Mouse (Mus musculus): Measurements from ENCODE around the gene Ttc12.

Gene Ttc12

GRCm38 (mm10) chr9:49485892-49486311 lies at the start of gene Ttc12:
TSS of gene Ttc12 (minus strand) at chr9:49486225.
- DNase-seq (ENCODE audit: low spot score in 2 of 2) = peak; percentile 82 to 88

DNA sequence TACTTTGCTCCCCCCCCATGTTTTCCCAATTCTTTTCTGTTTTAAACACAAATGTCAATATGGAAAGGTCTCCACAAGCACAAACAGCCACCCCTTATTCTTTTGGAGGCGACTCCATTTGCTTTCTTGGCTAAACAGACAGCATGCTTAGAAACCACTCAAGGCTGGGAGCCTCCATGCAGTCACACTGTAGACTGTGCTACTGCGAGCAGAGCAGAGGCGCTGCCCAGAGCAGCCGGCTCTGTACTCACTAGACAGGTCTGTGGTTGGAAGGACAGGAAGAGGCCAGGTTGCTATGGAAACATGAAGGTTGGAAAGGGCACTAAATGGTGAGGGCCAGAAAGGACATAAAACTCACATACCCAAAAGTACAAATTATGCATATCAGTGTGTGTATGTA lies 48.9 kb upstream of the Ttc12 start:
- no peak for DNase-seq (ENCODE audit: low spot score in 2 of 2)

DNA sequence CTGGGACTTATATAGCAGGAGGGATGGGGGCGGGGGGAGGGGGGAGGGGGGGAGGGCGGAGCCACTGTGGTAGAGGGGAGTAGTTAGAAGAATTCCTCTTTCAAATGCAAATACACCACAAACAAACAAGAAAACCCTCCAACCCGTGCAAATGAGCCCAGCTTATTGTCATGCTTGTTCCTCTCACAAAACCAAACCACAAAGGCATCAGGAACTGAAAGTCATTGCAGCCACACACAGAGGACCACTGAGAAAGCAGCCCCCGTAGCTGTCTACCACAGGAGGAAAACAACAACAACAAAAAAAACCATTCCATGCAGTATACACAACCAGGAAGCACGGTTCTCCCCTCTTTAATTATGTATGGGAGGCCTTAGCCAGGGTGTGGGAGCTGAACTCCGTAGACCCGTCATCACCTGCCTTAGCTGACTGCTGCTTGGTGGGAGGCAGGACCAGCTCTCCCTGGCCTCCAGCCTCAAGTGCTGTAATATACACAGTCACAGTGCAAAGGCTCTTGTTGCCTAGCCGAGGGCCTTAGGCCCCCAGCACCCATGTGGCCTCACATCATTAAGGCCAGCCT lies 48.0 kb upstream of the Ttc12 start:
- DNase-seq (ENCODE audit: low spot score in 2 of 2) = no peak

DNA sequence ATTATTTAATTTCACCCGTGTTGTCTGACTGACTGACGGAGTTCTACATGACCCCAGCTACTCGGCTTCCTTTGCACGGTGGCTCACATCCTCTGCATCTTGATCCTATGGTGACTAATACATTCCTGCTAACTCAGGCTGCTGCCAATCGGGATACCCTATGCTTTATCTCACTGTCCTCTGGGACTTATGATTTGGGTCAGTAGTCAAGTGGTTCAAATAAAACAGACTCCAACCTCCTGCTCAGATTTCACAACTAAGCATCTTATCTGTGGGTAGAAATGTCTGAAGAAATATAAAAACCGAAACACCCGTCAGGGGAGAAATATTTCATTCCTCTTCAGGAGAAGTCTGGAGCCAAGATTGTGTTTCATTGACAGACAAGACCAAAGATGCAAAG lies 47.4 kb upstream of the Ttc12 start:
- no peak for DNase-seq (ENCODE audit: low spot score in 2 of 2)

DNA sequence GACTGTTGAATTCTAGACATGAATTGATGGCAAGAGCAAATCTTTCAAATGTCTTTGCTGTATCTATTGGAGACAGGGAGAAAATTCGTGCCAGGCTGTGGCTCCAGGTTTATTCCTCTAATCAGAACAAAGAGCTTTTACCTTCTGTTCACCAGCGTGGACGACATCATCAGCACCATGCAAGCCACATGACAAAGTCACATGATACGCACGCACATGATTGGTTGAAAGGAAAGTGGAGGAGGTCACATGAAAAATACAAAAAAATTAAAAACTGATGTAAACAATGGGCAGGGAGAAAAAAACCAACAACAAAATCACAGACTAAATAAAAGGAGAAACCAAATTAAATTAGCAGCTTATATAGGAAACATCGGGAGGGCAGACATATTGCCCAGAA lies 45.8 kb upstream of the Ttc12 start:
- DNase-seq (ENCODE audit: low spot score in 2 of 2) = no peak

DNA sequence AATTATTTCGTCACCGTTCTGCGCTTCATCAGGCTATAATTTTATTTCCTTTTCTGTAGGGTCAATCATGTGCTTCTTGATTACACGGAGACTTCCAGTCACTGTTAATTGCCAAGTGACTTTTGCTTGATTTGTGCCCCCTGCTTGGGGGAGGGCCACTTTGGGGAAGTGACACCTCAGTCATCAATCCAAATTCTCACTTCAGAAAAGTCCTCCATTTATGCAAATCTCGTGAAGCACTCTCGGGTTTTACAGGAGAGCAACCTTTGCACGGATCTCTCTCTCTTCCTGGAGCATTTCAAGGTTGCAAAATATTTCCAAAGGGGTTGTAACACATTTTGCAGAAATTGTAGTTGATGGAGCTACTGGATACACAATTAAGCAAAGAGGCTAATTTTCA lies 45.2 kb upstream of the Ttc12 start:
- no peak for DNase-seq (ENCODE audit: low spot score in 2 of 2)

DNA sequence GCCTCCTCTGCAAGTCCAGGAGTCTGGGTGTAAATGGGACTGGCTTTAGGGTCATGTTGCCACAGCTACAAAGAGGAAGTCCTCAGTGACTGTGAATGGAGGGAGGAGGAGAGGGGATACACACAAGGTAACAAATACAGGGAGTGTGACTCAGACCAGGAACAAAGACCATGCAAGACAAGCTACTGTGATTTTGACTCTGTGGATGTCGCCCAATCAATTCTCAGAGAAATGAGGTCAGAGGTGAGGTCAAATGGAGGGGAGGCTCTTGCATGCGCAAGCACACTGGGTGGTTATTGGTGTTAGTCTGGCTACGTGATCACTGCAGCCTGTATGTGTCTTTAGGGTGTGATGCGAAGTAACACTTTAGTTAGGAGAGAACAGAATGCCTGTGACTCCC lies 44.7 kb upstream of the Ttc12 start:
- no peak for DNase-seq (ENCODE audit: low spot score in 2 of 2)

DNA sequence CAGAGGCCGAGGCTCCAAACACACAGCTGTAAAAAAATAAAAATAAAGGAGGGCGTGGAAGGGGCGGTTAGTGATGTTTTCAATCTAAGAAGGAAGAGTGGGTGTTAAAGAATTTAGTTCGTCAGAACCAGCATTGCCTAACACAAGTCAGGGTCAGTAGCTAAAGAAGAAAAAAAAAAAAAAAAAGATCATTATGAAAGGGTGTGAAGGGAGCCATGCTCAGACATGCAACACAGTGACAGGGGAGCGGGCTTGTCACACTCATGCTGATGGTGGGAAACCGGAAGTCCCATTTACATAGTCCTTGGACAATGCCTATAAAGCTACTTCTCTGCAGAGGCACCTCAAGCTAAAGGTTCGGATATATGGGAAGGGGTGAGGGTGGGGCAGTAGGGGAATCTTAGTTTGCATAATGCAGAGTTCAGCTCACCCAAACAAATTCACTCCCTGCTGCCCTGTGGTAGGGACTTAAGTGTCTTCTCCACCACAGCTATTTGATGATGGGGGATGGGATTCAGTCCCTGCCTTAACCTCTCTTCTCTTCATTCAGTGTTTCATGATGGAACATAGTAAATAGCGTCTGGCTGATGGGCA lies 43.4 kb upstream of the Ttc12 start:
- DNase-seq (ENCODE audit: low spot score in 2 of 2) = no peak

DNA sequence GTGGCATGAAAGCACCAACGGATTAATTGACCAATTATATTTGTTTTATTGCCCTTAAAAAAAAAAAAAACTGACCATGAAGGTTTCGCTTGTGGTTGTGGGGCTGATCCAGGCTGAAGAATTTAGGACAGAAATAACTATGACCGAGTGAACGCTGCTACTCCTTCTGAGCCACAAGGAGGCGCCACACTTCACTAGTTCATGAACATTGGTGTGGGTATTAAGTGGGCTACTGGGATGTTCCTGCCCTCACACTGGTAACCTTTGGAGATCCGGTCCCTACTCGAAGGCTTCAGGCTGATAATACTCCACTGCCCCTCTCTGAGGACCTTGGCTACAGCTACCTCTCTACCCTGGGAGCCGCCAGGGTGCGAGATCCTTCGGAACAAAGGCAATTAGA lies 42.9 kb upstream of the Ttc12 start:
- no peak for DNase-seq (ENCODE audit: low spot score in 2 of 2)

GRCm38 (mm10) chr9:49528026-49528425 lies 42.0 kb upstream of the Ttc12 start:
- DNase-seq (ENCODE audit: low spot score in 2 of 2) = no peak

- DNase-seq (ENCODE audit: low spot score in 2 of 2) = no peak
Observed at GRCm38 (mm10) chr9:49527340-49527739, 41.3 kb upstream of the Ttc12 start.

DNA sequence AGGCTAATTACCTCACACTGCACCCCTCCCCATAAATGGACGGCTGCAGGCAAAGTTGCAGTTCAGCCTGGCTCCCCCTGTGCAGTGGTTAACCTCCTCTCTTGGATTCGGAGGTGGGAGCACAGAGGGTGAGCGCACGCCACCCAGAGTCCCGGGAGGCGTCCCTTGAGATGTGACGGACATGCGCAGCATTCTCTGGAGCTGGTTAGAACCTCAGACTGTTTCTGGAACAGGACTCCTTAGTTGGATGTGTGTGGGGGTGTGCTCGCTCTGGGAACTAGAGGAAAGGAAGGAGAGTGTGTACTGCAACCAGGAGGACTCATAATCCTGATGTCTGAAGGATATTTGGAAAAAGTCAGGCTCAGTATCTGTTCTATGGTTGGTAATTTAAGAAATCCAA lies 38.7 kb upstream of the Ttc12 start:
- no peak for DNase-seq (ENCODE audit: low spot score in 2 of 2)

DNA sequence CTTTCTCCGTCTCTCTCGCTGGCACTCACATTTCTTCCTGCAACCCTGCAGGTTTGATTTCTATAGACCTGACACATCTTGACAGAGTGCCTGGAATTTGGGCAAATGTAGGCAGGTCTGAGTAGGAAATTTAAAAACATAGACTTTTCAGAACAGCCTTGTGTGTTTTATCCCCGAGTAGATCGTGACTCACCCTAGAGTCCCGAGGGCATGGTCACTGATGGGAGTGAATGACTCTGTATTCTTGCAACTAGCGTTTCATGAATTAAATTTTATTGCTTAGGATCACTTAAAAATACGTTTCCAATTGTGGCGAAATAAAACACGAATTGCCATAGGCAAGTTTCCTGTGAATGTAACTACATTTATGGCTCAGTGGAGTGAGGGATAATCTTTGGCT lies 37.9 kb upstream of the Ttc12 start:
- no peak for DNase-seq (ENCODE audit: low spot score in 2 of 2)

DNA sequence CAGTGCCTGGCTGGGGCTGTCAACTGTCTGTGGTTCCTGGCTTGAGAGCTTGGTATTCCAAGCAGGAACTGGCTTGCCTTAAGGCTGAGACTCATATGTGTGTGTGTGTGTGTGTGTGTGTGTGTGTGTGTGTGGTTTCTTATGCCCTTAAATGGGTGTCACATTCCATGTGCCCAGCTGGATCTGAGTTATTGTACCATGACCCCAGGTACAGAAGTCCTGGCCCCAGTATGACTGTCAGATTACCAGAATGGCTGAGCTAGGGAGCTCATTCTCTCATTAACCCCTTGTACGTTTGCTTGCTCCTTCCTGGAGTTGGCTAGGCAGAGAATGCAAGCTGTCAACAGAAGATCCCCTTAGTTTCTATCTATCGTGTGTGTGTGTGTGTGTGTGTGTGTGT lies 28.3 kb upstream of the Ttc12 start:
- no peak for DNase-seq (ENCODE audit: low spot score in 2 of 2)

DNA sequence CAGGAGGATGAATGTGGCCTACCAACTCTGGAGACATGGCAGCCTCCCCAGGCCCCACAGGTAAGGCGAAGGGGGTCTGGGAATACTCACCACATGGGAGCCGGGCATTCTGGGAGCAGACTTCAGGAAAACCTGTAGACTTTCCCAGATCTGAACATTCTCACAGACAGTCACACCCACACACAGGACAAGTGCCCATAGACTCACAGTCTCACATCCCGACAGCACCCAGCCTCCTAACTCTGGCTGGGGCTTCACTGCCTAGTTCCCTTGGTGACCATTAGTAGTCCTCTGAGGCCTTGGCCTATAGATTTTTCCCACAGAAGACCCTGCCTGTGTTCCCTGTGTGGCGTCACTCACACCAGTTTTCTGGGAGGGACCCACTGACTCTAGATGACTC lies 24.6 kb upstream of the Ttc12 start:
- DNase-seq (ENCODE audit: low spot score in 2 of 2) = no peak

GRCm38 (mm10) chr9:49509628-49510027 lies 23.6 kb upstream of the Ttc12 start:
- no peak for DNase-seq (ENCODE audit: low spot score in 2 of 2)

- no peak for DNase-seq (ENCODE audit: low spot score in 2 of 2)
Observed at GRCm38 (mm10) chr9:49509094-49509493, 23.1 kb upstream of the Ttc12 start.

GRCm38 (mm10) chr9:49507829-49508585 lies 22.0 kb upstream of the Ttc12 start:
- no peak for DNase-seq (ENCODE audit: low spot score in 2 of 2)

- no peak for DNase-seq (ENCODE audit: low spot score in 2 of 2)
Observed at GRCm38 (mm10) chr9:49504658-49505057, 18.6 kb upstream of the Ttc12 start.

DNA sequence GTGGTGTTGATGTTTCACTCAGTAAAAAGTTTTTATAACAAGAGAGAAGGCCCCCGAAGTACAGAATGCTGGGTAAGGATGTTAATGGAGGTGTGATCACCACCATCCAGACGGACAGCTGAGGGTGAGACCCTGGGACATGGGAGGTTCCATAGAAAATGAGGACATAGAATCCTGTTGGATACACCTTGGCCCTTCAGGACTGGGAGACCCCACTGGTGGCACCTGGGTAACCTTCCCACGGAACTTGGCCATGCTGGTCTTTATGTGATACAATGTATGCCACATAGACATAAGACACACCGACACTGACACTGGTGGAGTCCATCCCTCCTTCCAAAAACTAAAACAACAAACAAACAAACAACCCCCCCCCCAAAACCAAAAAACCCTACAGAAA lies 16.2 kb upstream of the Ttc12 start:
- DNase-seq (ENCODE audit: low spot score in 2 of 2) = no peak

DNA sequence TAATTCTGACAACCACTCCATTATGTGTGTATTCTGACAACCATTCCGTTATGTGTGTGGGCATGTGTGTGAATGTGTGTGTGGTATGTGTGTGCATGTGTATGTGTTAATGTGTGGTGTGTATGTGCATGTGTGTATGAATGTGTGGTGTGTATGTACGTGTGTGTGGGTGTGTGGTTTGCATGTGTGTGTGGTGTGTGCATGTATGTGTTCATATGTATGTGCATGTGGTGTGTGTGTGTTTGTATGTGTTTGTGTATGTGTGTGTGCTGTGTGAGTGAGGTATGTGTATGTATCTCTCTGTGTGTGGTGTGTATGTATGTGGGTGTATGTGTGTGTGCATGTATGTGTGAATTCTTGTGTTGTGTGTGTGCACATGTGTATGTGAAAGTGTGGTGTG lies 13.9 kb upstream of the Ttc12 start:
- DNase-seq (ENCODE audit: low spot score in 2 of 2) = no peak

DNA sequence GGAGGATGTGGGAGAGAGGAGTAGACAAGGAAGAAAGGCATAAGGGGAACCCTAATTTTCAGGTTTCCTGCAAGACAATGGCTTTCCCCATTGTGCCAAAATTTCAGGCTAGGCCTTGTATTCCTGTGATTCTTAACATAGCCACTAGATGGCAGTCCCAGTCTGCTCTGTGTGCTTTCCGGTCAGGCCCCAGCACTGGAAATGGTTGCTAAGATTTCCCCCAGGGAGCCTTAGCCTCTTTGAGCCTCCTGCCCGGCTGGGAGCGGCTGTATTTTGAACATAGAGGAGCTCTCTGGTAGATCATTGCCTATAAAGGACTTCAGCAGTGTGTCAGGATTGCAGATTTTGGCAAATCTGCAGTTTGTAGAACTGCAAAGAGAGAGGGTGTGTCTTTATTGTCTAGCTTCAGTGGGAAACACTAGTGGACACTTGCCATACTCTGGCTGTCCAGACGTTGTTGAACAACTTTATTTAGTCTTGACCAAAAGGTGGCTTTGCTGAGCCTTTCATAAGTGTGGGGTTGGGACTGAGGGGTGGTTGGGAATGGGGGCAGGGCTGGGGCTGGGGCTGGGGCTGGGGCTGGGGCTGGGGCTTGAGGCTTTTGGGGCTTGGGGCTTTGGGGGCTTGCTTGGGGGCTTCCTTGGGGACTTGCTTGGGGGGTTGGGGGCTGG lies 8.1 kb upstream of the Ttc12 start:
- no peak for DNase-seq (ENCODE audit: low spot score in 2 of 2)

- no peak for DNase-seq (ENCODE audit: low spot score in 2 of 2)
Observed at GRCm38 (mm10) chr9:49490609-49491008, 4.6 kb upstream of the Ttc12 start.

All from urinary bladder, adult 18-20 months (tissue).